Mouse (Mus musculus): ENCODE measurements at regions not wholly inside any gene's neighbourhood (a gene's known extent, or its start where the extent isn't known, plus 50 kb on each side); places are given as distances from the start of the nearest gene placed in this dataset.

DNA sequence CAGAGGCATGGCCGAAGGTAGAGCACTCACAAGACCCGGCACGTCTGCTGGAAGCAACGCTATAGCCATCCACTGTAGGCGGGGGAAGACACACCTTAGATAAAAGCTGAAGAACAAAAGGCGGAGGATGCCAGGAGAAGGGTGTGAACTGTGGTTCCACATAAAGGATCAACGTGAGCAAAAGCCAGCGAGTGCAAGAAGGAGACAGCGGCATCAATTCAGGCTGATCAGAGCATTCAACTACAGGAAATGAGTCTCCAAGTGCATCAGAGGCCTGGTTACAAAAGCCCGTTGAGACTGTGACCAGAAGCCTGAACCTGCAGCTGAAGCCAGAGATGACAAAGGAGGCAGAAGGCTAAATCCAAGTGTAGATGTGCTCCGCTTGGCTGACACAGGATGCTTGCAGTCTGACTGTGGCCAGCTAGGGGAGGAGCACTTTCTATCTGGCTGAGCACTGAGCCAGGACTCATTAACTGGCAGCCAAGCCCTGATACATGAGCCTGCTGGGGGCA, 139.5 kb upstream of the Slc22a22 start:
- Histone ChIP-seq H3K79me2 (ENCODE audit: control insufficient read depth, insufficient read depth) (no peaks in the 10 kb centered on the region), H3K4me3 (ENCODE audit: insufficient read depth, poor library complexity, severe bottlenecking) (no peak overlapping the region), H3K27me3 (ENCODE audit: control insufficient read depth, insufficient read depth, insufficient read length) (peaks cover 30% of the 10 kb centered on the region), H3K79me3 (ENCODE audit: low read depth) (no peaks in the 10 kb centered on the region), H3ac (ENCODE audit: control insufficient read depth, insufficient read length, low read depth) (no peak overlapping the region), H3K36me3 (ENCODE audit: control insufficient read depth, insufficient read depth) (no peaks in the 10 kb centered on the region)
- TF ChIP-seq CTCF (IDR thresholded peaks at IDR 0.05; ENCODE audit: control insufficient read depth, insufficient read depth, insufficient read length) (no peak), MYOD1 (IDR thresholded peaks at IDR 0.05; ENCODE audit: control insufficient read depth, insufficient read length, low read depth) (no peak), MAX (IDR thresholded peaks at IDR 0.05) (no peak), CEBPB (IDR thresholded peaks at IDR 0.05; ENCODE audit: low read depth) (no peak), MYOG (IDR thresholded peaks at IDR 0.05; ENCODE audit: control insufficient read depth, extremely low read depth, insufficient read length) (no peak), USF1 (IDR thresholded peaks at IDR 0.05; ENCODE audit: low read depth) (no peak), FOSL1 (IDR thresholded peaks at IDR 0.05; ENCODE audit: insufficient read depth, low read length, poor library complexity, severe bottlenecking) (no peak)

DNA sequence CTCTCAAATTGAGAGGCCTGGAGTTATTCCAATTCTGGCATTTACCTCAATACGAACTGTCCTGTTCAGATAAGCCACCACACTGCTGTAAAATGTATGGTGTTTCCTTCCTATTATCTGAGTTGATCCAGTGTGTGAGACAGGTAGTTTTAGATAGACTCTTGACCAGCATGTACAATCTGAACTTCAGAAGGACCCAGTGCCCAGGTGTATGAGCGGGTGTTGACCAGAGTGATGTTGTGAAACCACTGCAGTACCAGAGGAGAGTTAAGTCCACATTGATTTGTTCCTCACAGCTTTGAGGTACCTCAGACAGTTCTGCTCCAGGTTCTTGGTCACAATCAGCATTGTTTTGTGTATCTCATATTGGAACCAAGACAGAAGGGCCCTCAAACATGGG, 132.6 kb upstream of the Slc22a22 start:
- Histone ChIP-seq H3K79me3 (ENCODE audit: low read depth) (no peaks in the 10 kb centered on the region), H3K79me2 (ENCODE audit: control insufficient read depth, insufficient read depth) (no peaks in the 10 kb centered on the region), H3K27me3 (ENCODE audit: control insufficient read depth, insufficient read depth, insufficient read length) (peaks cover 7% of the 10 kb centered on the region), H3K4me3 (ENCODE audit: insufficient read depth, poor library complexity, severe bottlenecking) (no peak overlapping the region), H3ac (ENCODE audit: control insufficient read depth, insufficient read length, low read depth) (no peak overlapping the region), H3K36me3 (ENCODE audit: control insufficient read depth, insufficient read depth) (no peaks in the 10 kb centered on the region)
- TF ChIP-seq MAX (IDR thresholded peaks at IDR 0.05) (no peak), FOSL1 (IDR thresholded peaks at IDR 0.05; ENCODE audit: insufficient read depth, low read length, poor library complexity, severe bottlenecking) (no peak), USF1 (IDR thresholded peaks at IDR 0.05; ENCODE audit: low read depth) (no peak), MYOG (IDR thresholded peaks at IDR 0.05; ENCODE audit: control insufficient read depth, extremely low read depth, insufficient read length) (no peak), MYOD1 (IDR thresholded peaks at IDR 0.05; ENCODE audit: control insufficient read depth, insufficient read length, low read depth) (no peak), CEBPB (IDR thresholded peaks at IDR 0.05; ENCODE audit: low read depth) (no peak), CTCF (IDR thresholded peaks at IDR 0.05; ENCODE audit: control insufficient read depth, insufficient read depth, insufficient read length) (no peak)

DNA sequence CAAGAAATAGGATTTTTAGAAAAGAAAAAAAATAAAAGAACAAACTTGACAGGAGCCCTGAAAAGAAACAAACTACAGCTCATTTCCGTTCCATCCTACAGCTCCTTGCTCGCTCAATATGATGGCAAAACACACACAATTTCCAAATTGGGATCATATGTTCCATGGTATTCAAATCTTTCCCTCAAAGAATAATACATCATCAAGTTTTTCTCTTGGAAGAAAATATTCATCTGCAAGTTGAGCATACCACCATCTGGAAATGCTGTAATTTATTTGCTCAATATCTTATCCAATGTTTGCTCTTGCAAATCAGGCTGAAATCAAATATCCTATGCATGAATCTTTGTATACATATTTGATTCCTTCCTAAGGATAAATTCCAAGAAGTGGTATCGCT, 131.1 kb upstream of the Slc22a22 start:
- TF ChIP-seq MYOD1 (IDR thresholded peaks at IDR 0.05; ENCODE audit: control insufficient read depth, insufficient read length, low read depth) = no peak
- no peak for TF ChIP-seq FOSL1 (IDR thresholded peaks at IDR 0.05; ENCODE audit: insufficient read depth, low read length, poor library complexity, severe bottlenecking)
- no peak for TF ChIP-seq USF1 (IDR thresholded peaks at IDR 0.05; ENCODE audit: low read depth)
- no peak for TF ChIP-seq MYOG (IDR thresholded peaks at IDR 0.05; ENCODE audit: control insufficient read depth, extremely low read depth, insufficient read length)
- no peak for TF ChIP-seq CTCF (IDR thresholded peaks at IDR 0.05; ENCODE audit: control insufficient read depth, insufficient read depth, insufficient read length)
- TF ChIP-seq MAX (IDR thresholded peaks at IDR 0.05) = no peak
- no peak for TF ChIP-seq CEBPB (IDR thresholded peaks at IDR 0.05; ENCODE audit: low read depth)
- H3K4me3 ChIP-seq (ENCODE audit: insufficient read depth, poor library complexity, severe bottlenecking) = no peak overlapping the region
- H3K79me2 ChIP-seq (ENCODE audit: control insufficient read depth, insufficient read depth) = no peaks in the 10 kb centered on the region
- H3K27me3 ChIP-seq (ENCODE audit: control insufficient read depth, insufficient read depth, insufficient read length) = no peaks in the 10 kb centered on the region
- no peaks in the 10 kb centered on the region for H3K79me3 ChIP-seq (ENCODE audit: low read depth)
- H3K36me3 ChIP-seq (ENCODE audit: control insufficient read depth, insufficient read depth) = no peaks in the 10 kb centered on the region
- H3ac ChIP-seq (ENCODE audit: control insufficient read depth, insufficient read length, low read depth) = no peak overlapping the region

DNA sequence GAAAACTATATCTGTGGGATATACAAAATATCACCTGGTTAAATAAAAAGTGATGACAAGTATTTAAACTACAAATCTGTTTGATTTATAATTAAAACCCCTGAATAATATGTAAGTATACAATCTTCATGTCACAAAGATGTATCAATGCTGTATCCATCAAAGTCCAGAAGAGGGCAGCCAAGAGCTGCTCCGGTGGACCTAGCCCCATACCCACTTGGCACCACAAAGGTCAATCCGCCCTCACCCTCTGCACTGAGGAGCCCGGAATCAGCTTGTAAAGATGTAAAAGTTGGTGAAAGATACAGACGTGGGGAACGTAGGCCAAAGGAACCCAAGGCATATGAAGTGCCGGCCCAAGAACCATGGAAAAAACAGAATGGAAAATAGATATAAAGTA, 123.1 kb upstream of the Slc22a22 start:
- Histone ChIP-seq H3K79me3 (ENCODE audit: low read depth) (no peaks in the 10 kb centered on the region), H3K36me3 (ENCODE audit: control insufficient read depth, insufficient read depth) (no peaks in the 10 kb centered on the region), H3K27me3 (ENCODE audit: control insufficient read depth, insufficient read depth, insufficient read length) (peaks cover 5% of the 10 kb centered on the region), H3ac (ENCODE audit: control insufficient read depth, insufficient read length, low read depth) (no peak overlapping the region), H3K79me2 (ENCODE audit: control insufficient read depth, insufficient read depth) (no peaks in the 10 kb centered on the region), H3K4me3 (ENCODE audit: insufficient read depth, poor library complexity, severe bottlenecking) (no peak overlapping the region)
- peak; percentile 74 for TF ChIP-seq CTCF (IDR thresholded peaks at IDR 0.05; ENCODE audit: control insufficient read depth, insufficient read depth, insufficient read length)
- TF ChIP-seq MYOG (IDR thresholded peaks at IDR 0.05; ENCODE audit: control insufficient read depth, extremely low read depth, insufficient read length) = no peak
- TF ChIP-seq CEBPB (IDR thresholded peaks at IDR 0.05; ENCODE audit: low read depth) = no peak

DNA sequence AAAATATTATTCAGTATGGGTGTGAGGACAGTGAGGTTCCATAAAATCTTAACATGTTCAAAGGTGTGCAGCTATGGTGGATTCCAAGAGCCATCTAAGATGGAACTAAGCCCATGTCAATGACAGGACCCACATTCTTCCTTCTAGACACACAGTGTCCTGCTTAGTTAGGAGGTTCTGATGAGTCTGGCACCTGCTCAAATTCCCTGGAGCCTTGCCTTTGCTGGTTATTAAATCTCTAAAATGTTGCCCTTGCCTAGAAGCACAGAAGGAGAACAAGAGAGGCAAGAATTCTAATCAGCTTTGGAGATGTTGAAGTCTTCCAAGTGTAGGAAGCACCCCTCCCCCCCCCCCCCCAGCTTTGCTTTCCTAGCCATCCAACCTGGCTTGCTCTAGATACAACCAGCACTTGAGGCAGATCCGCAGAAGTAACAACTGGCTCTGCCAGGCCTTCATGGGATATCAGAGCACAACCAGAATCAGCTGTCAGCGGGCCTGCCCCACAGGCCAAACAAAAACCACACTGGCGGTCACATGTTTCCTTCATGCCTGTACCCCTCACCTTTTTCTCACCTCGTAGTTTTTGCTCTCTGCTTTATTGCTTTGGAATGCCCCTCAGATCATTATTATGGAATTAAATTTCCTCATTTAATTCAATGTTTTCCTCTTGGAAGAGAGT, 116.0 kb upstream of the Slc22a22 start:
- Histone ChIP-seq H3ac (ENCODE audit: control insufficient read depth, insufficient read length, low read depth) (no peak overlapping the region), H3K36me3 (ENCODE audit: control insufficient read depth, insufficient read depth) (no peaks in the 10 kb centered on the region), H3K79me3 (ENCODE audit: low read depth) (no peaks in the 10 kb centered on the region), H3K4me3 (ENCODE audit: insufficient read depth, poor library complexity, severe bottlenecking) (no peak overlapping the region), H3K27me3 (ENCODE audit: control insufficient read depth, insufficient read depth, insufficient read length) (no peaks in the 10 kb centered on the region), H3K79me2 (ENCODE audit: control insufficient read depth, insufficient read depth) (no peaks in the 10 kb centered on the region)
- TF ChIP-seq MYOD1 (IDR thresholded peaks at IDR 0.05; ENCODE audit: control insufficient read depth, insufficient read length, low read depth) (no peak), CEBPB (IDR thresholded peaks at IDR 0.05; ENCODE audit: low read depth) (no peak), CTCF (IDR thresholded peaks at IDR 0.05; ENCODE audit: control insufficient read depth, insufficient read depth, insufficient read length) (no peak), MYOG (IDR thresholded peaks at IDR 0.05; ENCODE audit: control insufficient read depth, extremely low read depth, insufficient read length) (no peak), FOSL1 (IDR thresholded peaks at IDR 0.05; ENCODE audit: insufficient read depth, low read length, poor library complexity, severe bottlenecking) (no peak), USF1 (IDR thresholded peaks at IDR 0.05; ENCODE audit: low read depth) (no peak), MAX (IDR thresholded peaks at IDR 0.05) (no peak)

Data from C2C12 (cell line).